Mouse (Mus musculus): ENCODE data around the gene Bcl2l15.
"Not testable (repeated sequence)": the region's sequence is repeated elsewhere in the genome, so short reads cannot be mapped to it uniquely, and the experiment has no call there.

Bcl2l15 gene

DNA sequence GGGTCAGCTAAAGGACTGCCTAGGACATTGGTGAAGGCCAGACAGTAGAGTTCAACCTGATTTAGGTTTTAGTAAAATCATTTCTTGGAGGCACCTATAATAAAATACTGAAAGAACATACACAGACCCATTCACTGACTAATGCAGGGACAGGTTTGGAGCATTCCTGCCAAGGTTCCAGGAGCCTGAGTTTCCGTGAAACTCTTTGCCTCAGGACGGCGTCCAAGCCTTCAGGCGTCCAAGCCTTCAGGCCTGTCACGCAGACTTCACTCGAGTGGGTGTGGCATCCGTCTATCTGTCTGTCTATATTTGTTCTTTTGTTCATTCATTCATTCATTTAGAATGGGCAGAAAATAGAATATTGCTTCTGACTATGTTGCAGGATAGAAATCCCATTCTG is 1.3 kb upstream of the Bcl2l15 start:
- no peak for DNase-seq (ENCODE audit: low read depth)

DNA sequence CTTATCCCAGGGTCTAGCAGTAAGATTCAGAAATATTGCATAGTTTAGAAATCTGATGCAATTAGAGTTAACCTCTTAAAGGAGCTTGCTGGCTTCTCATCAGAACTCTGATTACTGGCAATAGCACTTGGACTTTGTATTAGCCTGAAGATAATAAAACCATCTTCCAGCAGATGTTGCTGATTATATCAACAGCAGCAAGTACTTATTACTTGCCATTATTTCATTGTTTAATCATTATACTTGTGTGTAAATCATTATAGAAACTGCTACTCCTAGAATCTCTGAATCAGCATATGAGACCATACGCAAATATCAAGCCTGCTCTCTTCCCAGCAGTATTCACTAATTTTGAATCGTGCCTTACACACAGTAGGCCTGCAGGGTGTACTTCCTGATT is 1.6 kb downstream of the Bcl2l15 start:
- no peak for DNase-seq (ENCODE audit: low read depth)

DNA sequence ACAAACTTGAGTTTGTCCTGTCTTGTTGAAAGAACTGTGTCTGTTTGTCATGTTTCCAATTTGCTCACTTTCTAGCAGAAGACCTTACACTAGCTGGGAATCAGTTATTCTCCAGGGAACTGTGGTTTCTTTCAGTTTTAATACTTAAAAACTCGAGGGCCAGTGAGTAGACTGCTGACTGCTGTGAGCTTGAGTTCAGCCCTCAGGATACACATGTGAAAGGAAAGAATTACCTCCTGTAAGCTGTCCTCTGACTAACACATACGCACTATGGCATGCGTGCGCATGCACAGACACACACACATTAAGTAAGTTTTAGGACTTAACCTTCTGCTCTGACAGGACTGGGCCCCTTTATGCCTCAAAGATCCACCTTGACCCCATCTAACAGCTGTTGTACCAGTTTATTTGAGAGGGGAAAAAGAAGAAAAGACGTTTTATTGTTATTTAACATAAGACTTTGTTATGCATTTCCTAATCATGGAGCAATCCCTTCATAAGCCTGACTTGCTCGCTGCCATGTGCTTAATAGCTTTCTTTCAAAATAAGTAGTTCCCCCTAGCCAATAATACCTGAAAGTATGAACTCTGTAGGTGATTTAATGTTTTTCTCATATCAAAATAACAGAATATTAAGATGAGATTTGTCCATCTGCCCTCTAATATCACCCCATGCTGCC is 3.0 kb downstream of the Bcl2l15 start:
- DNase-seq (ENCODE audit: low read depth): no peak

- peak; percentile 52 for DNase-seq (ENCODE audit: low read depth)
Observed at GRCm38 (mm10) chr3:103835951-103836310, 3.5 kb downstream of the Bcl2l15 start.

GRCm38 (mm10) chr3:103836453-103836852 is 4.1 kb downstream of the Bcl2l15 start:
- DNase-seq (ENCODE audit: low read depth): no peak

GRCm38 (mm10) chr3:103839711-103840110 is 7.3 kb downstream of the Bcl2l15 start:
- DNase-seq (ENCODE audit: low read depth): no peak

DNA sequence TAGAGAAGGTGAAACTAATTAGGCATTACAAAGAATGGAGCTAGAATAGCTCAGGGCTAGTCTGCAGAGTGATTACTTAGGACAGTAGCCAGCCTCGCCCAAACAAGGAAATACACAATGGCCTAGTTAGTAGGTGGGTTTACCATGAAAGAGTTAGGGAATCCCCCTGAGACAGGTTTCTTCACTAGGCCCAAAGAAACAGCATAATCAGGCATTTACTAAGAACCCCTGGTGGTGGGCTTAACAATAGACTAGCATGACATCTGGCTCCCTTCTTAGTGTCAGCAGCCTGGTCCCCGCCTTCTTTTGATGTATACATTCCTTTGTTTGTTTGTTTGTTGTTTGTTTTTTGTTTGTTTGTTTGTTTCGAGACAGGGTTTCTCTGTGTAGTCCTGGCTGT is 7.8 kb downstream of the Bcl2l15 start:
- DNase-seq (ENCODE audit: low read depth): not testable (repeated sequence)

- not testable (repeated sequence) for DNase-seq (ENCODE audit: low read depth)
Observed at GRCm38 (mm10) chr3:103840946-103841345, 8.5 kb downstream of the Bcl2l15 start.

DNA sequence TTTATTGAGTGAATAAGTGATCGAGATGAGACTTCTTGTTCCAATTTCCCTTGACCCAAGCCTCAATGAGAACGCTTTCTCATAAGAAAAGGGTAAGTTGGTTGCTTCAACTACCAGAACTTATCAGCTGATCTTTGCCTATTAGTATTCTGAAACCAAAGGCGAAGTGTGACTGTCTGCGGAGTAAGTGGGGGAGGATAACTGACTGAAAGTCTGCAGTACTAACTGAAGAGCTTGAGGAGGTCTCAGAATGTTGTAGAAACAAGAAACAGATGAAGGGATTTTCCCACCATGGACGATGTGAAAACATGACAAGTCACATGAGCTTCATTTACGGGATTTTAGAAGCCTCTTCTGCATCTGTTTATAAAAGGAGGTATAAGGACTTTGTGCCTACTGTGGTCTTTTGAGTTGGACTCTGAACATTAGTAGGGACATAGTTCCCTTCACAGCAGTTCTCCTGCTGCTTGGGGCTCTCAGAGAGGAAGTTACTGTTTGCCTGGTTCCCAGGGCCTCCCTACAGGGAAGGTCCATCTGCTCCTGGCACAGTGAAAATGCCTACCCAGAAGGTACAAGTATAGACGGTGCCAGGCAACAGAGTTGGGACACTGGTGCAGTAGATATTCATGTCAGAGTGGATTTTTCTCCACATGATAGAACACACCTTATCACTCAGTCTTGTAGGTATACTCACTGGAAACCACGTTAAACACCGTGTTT is 18.4 kb downstream of the Bcl2l15 start:
- peak; percentile 80 for DNase-seq (ENCODE audit: low read depth)

GRCm38 (mm10) chr3:103851481-103851880 is 19.1 kb downstream of the Bcl2l15 start:
- peak; percentile 65 for DNase-seq (ENCODE audit: low read depth)

DNA sequence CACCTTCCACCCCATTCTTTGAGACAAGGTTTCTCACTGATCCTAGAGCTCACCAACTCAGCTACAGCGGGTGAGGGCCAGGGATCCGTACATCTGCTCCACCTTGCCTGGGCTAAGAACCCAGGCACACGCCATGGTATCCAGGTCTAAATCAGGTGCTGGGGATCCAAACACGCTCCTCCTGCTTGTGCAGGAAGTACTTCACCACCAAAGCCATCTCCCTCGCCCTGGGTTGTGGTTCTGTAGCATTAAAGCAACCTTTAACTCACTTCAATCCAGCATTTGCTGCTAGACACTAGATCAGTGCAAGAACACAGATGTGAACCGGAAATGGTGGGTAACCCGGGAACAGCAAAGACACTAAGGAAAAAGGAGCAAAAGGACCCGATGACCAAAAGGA is 19.5 kb downstream of the Bcl2l15 start:
- peak; percentile 73 for DNase-seq (ENCODE audit: low read depth)

GRCm38 (mm10) chr3:103852565-103853299 is 20.3 kb downstream of the Bcl2l15 start:
- DNase-seq (ENCODE audit: low read depth): peak; percentile 97

DNA sequence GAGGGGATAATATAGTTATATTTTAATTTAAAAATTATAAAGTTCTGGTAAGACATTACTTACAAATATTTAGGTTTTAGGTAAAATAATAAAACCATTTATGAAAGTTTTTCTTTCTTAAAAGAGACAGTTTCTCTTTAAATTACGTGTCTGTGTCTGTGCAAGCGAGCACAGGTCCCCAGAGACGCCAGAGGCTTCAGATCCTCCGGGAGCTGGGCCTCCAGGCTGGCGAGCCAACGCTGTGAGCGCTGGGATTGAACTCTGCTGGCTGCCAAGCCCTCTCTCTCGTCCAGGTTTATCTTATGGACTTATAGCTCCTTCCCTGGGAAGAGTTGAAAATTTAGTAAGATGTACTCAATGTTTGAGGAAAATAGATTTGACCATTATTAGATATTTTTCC is 21.4 kb downstream of the Bcl2l15 start:
- no peak for DNase-seq (ENCODE audit: low read depth)

GRCm38 (mm10) chr3:103857036-103857805 is 24.8 kb downstream of the Bcl2l15 start:
- DNase-seq (ENCODE audit: low read depth): peak; percentile 92

DNA sequence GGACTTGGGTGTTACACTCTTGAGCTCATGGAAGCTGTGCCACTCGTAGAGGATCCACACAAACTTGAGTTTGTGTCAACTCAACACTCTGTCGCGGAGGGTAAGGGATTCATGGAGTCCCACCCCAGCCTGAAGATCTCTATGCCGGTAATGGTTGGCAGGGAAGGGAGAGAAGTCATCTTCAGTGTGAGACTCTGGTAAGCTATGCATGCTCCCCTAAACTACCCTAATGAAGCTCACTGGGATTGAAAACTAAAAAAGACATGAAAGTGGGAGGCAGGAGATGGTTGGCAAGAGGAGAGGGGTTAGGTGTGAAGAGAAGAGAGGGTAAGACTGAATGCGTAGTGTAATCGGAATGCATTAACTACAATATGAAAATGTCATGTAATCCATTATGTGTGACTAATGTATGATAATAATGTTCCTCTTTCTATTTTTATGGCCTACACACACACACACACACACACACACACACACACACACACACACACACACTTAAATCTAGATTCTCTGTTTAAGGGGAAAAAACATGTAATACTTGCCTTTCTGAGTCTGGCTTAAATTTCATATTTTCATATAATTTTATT is 25.7 kb downstream of the Bcl2l15 start:
- peak; percentile 65 for DNase-seq (ENCODE audit: low read depth)

DNA sequence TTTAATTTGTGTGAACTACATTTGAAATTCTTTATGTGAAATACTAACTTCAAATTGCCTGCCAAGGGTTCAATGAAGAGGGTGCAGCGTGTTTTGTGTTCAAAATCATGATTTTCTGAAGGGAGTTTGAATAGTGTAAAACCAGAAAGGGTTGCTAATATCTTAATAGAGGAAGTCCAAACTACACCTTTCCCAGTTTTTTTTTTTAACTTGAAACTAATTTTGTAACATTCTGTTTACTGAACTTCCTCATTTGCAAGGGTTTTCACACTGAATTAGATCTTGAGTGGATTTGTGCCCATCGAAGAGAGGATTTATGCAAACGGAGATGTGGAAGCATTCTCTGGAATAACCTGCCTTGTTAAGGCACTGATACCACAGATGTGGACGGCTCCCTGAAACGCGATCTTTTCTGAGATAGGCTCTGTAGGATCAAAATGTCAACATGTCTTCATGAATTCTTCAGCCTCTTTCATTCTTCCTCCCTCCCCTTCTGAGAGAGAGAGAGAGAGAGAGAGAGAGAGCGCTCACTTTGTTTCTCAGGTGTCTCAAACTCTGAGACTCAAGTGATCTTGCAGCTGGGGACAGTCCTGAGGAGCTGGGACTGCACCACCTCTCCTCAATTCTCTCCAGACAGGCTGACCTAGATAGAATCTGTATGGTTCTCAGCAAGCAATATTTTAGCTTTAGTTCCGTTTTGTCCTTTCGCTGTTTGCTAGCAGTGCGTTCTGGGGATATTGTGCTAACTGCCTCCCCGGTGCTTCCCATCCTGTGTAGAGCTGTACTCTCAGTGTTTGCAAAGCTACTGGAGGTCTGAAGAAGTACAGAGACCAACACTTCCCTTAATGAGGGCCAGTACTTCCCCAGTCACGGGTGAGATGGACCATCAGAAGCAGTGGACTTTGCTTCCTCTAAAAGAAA is 26.7 kb downstream of the Bcl2l15 start, which contains the start of gene Ptpn22:
Ptpn22 (plus strand) TSS at position 915 of the 921 bp plus-strand sequence.
- DNase-seq (ENCODE audit: low read depth): peak; percentile 79

DNA sequence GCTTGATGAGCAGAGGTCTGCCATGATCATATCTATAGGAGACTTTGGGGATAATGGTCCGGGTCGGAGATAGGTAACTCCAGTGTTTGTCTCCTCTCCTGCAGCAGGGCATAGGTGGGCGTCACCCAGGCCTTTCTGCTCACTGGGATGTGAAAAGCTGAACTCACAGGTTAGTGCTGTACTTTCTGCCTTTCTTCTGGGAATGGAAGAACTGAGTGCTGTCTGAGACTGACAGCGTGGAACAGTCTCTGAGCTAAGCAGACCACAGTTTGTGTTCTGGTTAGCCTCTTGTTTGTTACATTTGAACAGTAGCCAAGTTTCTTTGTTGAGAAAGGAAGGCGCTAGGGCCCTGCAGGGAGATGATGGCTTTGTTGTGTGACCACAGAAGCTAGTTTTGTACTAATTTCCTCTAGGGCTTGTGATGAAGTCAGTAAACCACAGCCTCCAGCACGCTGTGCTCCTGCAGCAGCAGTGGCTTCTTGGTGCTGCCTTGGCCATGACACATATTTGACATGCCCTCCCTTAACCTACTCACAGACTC is 27.5 kb downstream of the Bcl2l15 start:
- peak; percentile 93 for DNase-seq (ENCODE audit: low read depth)

- DNase-seq (ENCODE audit: low read depth): peak; percentile 73
Observed at GRCm38 (mm10) chr3:103862721-103863220, 30.4 kb downstream of the Bcl2l15 start.

- no peak for DNase-seq (ENCODE audit: low read depth)
Observed at GRCm38 (mm10) chr3:103864200-103864599, 31.8 kb downstream of the Bcl2l15 start.

GRCm38 (mm10) chr3:103867424-103867971 is 35.1 kb downstream of the Bcl2l15 start:
- DNase-seq (ENCODE audit: low read depth): peak; percentile 78

All from induced T-regulatory cell, adult 2 months (primary cell).